Mouse (Mus musculus) Muller cell, postnatal 12 days (primary cell): ENCODE measurements around the gene Aoc3.
"Not testable (repeated sequence)": the region's sequence is repeated elsewhere in the genome, so short reads cannot be mapped to it uniquely, and the experiment has no call there.

ENCODE experiments used
- DNase-seq: peaks from one replicate; pipeline ENCODE4 v3.0.0-alpha.2; 2015; ENCODE audit errors: inconsistent ontology term

Aoc3 gene

DNA sequence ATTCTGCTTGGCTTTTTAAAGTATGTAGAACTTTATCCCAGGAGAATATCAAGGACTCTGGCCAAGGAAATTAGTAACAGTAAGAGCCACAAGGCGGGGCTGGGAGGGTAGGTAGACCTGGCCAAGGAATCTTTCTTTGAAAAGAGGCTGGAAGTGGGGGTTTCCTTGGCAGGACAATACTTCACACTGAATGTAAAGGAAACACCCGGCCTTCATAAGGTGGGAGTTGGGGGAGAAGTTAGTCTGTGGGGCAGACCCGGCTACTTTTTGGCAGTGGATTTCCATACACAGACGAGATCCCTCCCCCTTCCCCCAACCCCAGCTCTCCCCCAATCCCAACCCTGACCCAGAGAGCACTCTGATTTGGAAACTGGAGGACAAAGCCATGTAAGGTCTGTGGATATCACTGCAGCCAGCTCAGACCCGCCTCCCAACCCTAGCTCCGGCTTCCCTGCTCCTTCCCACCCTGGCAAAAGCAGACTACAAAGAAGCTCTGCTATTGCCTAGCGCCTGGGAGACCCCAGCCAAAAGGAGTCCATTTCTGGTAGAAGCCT is at the start of gene Aoc3:
TSS of gene Aoc3 (plus strand) at position 235 of the 554 bp plus-strand sequence.
- DNase-seq, result no peak

DNA sequence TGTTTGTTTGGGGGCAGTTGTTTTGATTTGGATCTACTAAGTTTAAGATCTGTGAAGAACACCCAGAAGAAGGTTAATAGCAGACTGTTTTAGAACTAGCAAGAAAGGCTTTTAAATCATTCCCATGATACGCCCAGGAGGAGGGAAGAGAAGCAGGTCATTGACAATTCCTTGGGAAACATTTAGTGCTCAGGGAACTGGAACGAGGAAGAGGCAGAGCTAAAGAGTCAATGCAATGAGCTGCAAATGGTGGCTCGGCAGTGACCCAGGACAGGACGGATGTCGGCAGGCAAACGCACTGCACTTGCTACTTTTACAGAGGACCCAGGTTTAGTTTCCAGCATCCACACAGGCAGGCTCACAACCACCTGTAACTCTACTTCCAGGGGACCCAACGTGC is 49.6 kb upstream of the Aoc3 start:
- no peak for DNase-seq

DNA sequence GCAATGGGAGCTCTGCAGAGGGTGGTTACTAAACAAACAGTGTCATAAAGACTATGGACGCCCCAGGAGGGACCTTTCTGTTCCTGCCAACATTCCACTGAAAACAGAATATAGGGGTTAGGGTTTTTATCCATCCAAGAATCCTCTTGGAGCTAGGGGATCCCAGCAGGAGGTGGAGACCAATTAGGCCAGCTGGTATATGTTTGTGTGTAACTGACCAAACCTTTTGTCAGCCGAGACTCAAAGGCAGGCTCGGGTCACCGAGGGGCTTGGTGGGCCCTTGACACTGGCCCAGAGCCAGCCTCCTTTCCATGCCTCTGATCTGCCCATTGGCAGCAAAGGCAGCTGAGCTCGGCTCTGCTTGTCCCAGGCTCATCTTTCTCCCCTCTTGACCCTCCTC is 47.5 kb upstream of the Aoc3 start:
- peak; percentile 69 for DNase-seq

DNA sequence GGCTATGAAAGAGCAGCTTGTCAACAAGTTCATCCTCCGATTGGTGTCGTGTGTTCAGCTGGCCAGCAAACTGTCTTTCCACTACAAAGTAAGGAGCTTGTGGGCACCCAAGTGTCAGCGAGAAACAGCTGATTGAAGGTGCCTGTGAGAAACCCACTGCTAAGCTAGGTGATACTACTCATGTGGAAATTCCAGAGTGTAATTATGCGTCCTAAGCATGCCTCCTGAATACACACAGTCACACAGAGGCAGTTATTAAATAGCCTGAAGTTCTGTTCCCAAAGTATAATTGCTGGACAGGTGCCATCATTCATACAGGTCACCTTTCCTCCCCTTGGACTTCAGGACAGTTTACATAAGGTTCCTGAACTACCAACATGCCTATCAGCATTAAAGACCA is 46.6 kb upstream of the Aoc3 start:
- peak; percentile 11 for DNase-seq

DNA sequence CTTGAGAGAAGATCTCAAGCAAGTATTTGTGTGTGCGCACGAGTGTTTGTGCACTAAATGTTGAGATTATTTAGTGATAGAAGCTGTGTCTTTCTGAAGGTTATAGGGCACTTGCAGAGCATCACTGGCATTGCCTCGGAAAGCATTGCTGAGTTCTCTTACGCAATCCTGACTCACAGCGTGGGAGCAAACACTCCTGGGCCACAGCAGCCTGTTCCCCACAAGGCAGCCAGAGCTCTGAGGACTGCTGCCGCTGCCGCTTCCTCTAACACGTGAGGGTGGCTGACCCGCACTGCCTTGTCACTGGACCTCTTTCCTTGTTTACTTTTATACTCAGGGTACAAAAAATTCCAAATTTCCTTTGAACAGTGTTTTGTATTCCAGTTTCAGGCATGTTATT is 43.1 kb upstream of the Aoc3 start:
- no peak for DNase-seq

DNA sequence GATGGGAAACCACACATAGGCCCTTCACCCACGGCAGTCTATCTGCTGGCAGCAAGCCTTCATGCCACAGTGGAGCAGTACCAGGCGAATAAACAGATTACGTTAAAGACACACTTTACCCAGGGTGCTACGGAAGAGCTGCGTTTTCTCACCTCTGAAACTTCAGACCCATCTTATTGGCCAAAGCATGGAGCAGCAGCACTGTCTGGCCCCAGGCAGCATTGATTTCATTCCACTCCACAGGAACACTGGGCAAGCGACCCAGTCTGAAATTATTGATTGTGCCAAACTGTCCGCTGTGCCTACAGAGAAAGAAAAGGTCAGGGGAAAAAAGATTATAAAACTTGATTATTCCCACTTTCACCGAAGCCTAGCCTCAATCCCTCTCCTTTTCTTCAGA is 39.2 kb upstream of the Aoc3 start:
- DNase-seq, result no peak

- peak; percentile 86 for DNase-seq
Measured at GRCm38 (mm10) chr11:101295191-101295590, 35.2 kb upstream of the Aoc3 start.

- no peak for DNase-seq
Measured at GRCm38 (mm10) chr11:101300881-101301280, 29.5 kb upstream of the Aoc3 start.

DNA sequence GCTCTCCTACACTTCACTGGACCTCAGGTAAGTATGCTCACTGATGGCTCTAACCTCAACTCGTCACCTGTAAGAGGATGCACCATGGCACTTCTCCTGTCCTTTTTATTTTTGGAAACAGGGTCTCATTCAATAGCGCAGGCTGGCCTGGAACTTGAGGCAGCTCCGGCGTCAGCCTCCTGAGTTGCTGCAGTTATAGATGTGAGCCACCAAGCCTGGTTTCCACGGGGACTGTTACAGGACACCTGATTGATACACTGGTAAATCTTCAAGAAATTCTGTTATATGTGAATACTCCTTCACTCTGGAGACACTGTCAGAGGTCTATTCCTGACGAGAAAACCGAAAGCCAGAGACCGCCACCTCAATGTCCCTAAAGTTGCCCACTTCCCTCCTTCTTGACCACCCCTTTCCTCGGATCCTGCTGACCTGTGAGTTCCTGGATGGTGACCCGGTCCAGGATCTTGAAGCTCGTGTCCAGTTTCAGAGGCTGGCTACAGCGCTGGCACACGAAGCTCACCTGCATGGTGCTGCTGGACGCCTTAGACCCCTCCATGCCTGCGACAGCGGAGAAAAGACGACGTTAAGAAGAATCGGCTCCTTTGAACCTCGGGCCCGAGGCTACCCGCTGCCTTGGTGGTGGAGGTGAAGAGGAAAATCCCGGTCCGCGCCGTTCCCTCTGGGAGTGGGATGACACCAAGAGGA is 29.0 kb upstream of the Aoc3 start:
- DNase-seq, result no peak

DNA sequence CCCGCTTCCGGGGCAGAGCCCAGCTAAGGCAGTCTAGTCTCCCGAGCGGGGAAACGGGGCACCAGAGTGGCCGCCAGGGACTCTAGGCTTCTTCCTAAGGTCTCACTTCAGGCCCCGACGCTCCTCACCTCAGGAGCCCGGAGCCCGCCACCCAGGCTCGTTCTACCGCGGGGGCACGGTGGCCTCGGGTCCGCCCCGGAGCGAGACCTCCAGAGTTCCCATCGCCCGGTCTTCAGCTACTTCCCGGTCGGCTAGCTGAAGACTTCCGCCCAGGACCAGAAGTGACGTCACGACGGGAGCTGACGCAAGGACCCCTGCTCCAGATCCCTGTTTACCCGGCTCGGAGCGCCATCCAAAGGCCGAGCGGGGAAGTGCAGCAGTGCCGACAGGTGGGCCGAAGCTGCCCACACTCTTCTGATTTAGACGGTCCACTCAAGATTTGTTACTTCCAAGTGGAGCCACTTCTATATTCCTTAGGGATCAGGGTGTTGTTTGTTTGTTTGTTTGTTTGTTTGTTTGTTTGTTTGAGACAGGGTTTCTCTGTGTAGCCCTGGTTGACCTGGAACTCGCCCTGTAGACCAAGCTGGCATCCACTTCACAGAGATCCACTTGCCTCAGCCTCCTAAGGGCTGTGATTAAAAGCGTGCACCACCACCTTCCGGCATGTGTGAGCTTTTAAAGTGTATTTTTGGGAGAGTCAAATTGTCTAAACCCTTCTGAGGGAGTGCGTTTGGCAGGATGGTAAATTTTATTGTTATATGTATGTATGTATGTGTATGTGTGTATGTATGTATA is 28.2 kb upstream of the Aoc3 start, which contains the start of gene Becn1:
TSS of gene Becn1 (minus strand) at position 283 of the 795 bp plus-strand sequence.
- peak; percentile 94 for DNase-seq

GRCm38 (mm10) chr11:101307744-101308143 is 22.7 kb upstream of the Aoc3 start:
- no peak for DNase-seq

DNA sequence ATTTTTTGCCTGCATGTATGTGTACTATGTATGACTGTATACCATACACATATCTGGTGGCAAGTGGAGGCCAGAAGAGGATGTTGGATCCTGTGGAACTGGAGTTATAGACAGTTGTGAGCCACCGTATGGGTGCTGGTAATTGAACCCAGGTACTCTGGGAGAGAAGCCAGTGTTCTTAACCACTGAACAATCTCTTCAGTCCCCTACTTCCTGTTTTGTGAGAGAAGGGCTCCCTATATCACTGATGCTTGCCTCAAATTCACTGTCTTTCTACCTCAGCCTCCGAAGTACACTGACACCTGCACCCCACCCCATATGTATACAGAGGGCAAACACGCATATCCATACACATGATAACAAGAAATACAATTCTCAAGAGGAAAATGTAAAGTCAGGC is 19.3 kb upstream of the Aoc3 start:
- DNase-seq, result no peak

DNA sequence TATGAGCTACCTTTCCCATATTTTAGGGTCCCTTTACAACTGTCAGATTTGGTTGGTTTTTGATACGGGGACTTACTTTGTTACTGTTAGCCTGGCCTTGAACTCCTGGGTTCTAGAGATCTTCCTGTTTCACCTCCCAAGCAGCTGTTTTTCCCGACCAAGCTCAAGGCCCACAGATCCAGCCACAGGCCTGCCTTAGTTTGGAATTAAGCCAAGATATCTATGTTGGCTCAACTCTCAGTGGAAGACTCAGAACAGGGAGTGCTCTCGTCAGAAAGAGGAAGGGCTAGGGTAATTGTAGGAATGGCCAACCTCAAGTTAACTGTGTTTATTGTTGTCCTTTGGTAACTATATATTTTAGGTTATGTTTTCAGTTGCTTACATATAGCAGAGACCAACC is 18.3 kb upstream of the Aoc3 start:
- no peak for DNase-seq

DNA sequence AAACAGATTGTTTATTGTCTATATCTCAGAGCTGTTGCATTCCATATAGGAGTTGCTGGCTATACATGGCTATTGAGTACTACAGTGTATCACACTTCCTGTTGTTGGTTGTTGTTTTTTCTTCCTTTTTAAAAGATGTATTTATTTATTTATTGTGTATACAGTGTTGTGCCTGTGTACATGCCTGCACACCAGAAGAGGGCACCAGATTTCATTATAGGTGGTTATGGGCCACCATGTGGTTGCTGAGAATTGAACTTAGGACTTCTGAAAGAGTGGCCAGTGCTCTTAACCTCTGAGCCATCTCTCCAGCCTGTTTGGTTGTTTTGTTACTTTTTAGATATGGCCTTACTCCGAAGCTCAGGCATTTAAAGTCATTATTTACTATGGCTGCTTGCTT is 15.8 kb upstream of the Aoc3 start:
- no peak for DNase-seq

DNA sequence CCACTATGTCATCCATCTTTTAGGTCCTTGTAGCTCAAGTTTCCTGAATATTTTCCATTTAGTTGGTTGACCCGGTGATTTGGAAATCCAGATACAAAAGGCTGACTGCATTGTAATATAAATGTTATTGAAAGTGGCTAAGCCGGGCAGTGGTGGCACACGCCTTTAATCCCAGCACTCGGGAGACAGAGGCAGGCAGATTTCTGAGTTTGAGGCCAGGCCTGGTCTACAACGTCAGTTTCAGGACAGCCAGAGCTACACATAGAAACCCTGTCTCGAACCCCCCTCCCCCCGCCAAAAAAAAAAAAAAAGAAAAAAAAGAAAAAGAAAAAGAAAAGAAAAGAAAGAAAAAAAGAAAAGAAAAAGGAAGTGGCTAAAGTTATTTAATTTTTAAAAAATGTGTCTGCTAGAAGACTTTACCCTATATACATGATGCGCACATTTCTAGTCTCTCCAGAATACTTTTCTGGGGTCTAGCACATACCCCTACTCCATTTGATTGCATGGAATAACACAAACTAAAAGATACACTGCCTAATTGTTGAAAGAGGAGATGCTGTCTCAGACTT is 15.2 kb upstream of the Aoc3 start:
- no peak for DNase-seq

DNA sequence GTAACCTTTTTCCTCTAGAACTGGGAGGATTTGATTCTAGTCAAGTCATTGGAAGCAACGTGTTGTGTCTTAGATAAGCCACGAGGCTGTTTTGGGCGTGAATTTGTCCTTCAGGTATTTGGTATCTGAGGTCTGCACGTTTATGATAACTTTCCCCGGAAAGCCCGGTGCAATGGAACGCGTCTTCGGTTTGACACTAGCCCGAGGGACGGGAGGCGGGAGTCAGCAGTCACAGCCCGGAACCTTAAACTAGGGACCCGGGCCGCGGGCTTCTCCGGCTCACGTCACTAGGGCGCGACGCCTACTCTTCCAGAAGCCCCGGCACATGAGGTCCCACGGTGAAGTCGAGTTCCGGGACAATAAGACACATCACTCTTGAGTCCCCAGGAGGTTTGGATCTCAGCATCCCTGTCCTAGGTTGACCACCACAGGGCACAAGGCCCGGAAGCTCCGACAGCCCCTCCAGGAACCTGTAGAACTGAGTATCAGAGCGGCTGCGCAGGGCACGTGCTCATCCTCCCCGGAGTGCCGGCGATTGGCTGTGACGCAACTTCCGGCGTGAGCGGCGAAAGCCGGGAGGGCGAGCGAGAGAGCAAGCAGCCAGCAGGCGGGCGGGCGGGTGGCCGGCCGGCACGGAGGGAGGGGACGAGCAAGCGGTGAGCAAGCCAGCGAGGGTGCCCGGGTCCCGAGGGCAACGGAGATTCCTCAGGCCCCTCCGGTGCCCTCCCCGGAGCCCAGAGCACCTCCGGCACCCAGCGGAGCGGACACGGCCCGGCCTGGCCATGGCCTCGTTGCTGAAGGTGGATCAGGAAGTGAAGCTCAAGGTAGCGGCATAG is 14.5 kb upstream of the Aoc3 start, which contains the start of gene Psme3:
TSS of gene Psme3 (plus strand) at position 549 of the 836 bp plus-strand sequence.
- peak; percentile 95 for DNase-seq

DNA sequence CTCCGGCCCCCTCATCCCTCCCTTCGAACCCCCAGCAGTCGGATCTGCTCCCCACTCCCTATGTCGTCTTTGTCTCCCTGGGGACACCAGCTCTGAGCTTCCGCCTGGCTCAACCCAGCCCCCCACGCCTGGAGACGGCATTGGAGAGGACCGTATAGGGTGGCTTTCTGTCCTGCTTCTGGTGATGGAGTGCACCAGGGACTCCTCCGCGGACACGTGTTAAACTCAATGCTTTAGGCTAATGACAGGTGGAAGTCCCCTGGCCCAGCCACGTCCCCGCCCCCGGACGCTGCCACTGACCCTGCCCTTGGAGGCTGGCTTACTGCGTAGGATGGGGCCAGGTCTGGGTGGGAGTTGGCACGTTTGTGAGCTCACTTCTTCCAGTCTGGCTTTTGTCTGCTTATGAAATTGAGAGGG is 13.9 kb upstream of the Aoc3 start:
- DNase-seq, result peak; percentile 64

GRCm38 (mm10) chr11:101323609-101324008 is 6.8 kb upstream of the Aoc3 start:
- peak; percentile 59 for DNase-seq

GRCm38 (mm10) chr11:101324763-101325162 is 5.6 kb upstream of the Aoc3 start, which contains the start of gene Aoc2:
Aoc2 (plus strand) TSS chr11:101325063.
- no peak for DNase-seq

DNA sequence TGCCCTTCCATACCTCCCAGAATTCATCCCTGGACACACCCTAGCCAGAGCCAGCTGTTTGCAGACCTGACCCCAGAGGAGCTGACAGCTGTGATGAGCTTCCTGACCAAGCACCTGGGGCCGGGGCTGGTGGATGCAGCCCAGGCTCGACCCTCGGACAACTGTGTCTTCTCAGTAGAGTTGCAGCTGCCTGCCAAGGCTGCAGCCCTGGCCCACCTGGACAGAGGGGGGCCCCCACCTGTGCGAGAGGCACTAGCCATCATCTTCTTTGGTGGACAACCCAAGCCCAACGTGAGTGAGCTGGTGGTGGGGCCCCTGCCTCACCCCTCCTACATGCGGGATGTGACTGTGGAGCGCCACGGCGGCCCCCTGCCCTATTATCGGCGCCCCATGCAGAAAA is 5.2 kb upstream of the Aoc3 start:
- DNase-seq, result not testable (repeated sequence)

DNA sequence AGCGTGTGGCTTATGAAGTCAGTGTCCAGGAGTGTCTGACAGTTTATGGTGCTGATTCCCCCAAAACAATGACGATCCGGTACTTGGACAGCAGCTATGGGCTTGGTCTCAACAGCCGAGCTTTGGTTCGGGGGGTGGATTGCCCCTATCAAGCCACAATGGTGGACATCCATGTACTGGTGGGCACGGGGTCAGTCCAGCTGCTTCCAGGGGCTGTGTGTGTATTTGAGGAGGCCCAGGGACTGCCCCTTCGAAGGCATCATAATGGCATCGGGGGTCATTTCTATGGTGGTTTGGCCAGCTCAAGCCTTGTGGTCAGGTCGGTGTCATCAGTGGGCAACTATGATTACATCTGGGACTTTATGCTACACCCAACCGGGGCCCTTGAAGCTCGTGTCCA is 4.3 kb upstream of the Aoc3 start:
- no peak for DNase-seq
